Mouse (Mus musculus): ENCODE results near the gene Gm20388.

- TF ChIP-seq POLR2A (IDR thresholded peaks at IDR 0.05; ENCODE audit: extremely low read depth, insufficient read depth, low read length), result no peak
- TF ChIP-seq CTCF (IDR thresholded peaks at IDR 0.05; ENCODE audit: extremely low read depth, insufficient read depth, low read length), result no peak
Measured at GRCm38 (mm10) chr8:120668374-120668905, 757.8 kb downstream of the Gm20388 start, which contains the start of gene Emc8.

All from cortical plate, adult 2 months (tissue).